In genomic region chr2:29771611-29772461, GRCm38 (mm10) we compare ENCODE assay signal across 17 mouse cellular contexts. TPM values are rescaled to one million over a fixed set of nuclear protein-coding genes. Genes with fewer than 3 reads are reported as not detected.
A peak's percentile ranks its signal among the peaks of the same experiment; 100 is the strongest.
DNase-seq lines count a peak whose midpoint lies in the region; ATAC-seq and TF ChIP-seq lines count a peak whose summit lies in the region.
"Had no signal": no experiment of that assay in that cellular context is flagged by ENCODE, and none has a peak within 500 bp of the region (broad histone marks: within the 10 kb centered on the region; RNA-seq: fewer than 3 reads in every experiment).

No protein-coding gene starts in this region.

- H3K36me3 ChIP-seq in liver, adult 2 months (ENCODE audit: control insufficient read depth, insufficient read depth, low read length), result no peaks in the 10 kb centered on the region; the same call in 1 of the 2 replicates
- H3K36me3 ChIP-seq in thymus, adult 2 months (ENCODE audit: control insufficient read depth, insufficient read depth, low read length), result peaks cover 4% of the 10 kb centered on the region; the same call in 1 of the 2 replicates

- no peaks in the 10 kb centered on the region for H3K27me3 ChIP-seq in liver, adult 2 months (ENCODE audit: control insufficient read depth, insufficient read depth, low read length)
- H3K27me3 ChIP-seq in thymus, adult 2 months (ENCODE audit: control insufficient read depth, insufficient read depth, low read length), result no peaks in the 10 kb centered on the region; the same call in 1 of the 2 replicates
- H3K27me3 ChIP-seq: hindbrain, embryonic 13.5 days; neural tube, embryonic 12.5 days had no signal

- WGBS in liver, adult 2 months, result 24% methylated on average over 8 of the region's 8 CpGs
- WGBS in thymus, adult 2 months, result 85% methylated on average over 8 of the region's 8 CpGs

- H3K4me1 ChIP-seq in liver, adult 2 months (ENCODE audit: control insufficient read depth, insufficient read depth, low read length), result peaks cover 10% of the 10 kb centered on the region
- no peaks in the 10 kb centered on the region for H3K4me1 ChIP-seq in thymus, adult 2 months (replicated peaks; ENCODE audit: control insufficient read depth, insufficient read depth, low read length)
- H3K4me1 ChIP-seq: hindbrain, embryonic 13.5 days; neural tube, embryonic 12.5 days had no signal

- no peak overlapping the region for H3K9ac ChIP-seq in liver, adult 2 months (ENCODE audit: low read depth, low read length)
- H3K9ac ChIP-seq: hindbrain, embryonic 13.5 days; neural tube, embryonic 12.5 days had no signal

- peak; percentile 92 for ATAC-seq in monocyte, adult 5-6 weeks (replicated peaks; ENCODE audit: insufficient number of reproducible peaks, low FRiP score, low TSS enrichment, poor library complexity, severe bottlenecking)
- ATAC-seq: forebrain, embryonic 14.5 days had no signal

- no peaks in the 10 kb centered on the region for H3K79me2 ChIP-seq in liver, adult 2 months (ENCODE audit: control insufficient read depth, insufficient read depth, low read length)

- TF ChIP-seq POLR2A in liver, adult 2 months (IDR thresholded peaks at IDR 0.05; ENCODE audit: extremely low read depth, insufficient read depth, low read length), result no peak
- no peak for TF ChIP-seq POLR2A in thymus, adult 2 months (IDR thresholded peaks at IDR 0.05; ENCODE audit: control insufficient read depth, extremely low read depth, insufficient read depth, low read length, poor library complexity)

- TF ChIP-seq CTCF in liver, adult 2 months (IDR thresholded peaks at IDR 0.05; ENCODE audit: low read depth, low read length), result no peak
- TF ChIP-seq CTCF in thymus, adult 2 months (IDR thresholded peaks at IDR 0.05; ENCODE audit: borderline replicate concordance, control insufficient read depth, extremely low read depth, insufficient read depth, low read length, poor library complexity), result no peak

- peak overlapping the region; percentile 17 for H3K27ac ChIP-seq in liver, adult 2 months (replicated peaks; ENCODE audit: insufficient read depth, low read depth, low read length)
- no peak overlapping the region for H3K27ac ChIP-seq in thymus, adult 2 months (ENCODE audit: control insufficient read depth, insufficient read depth, low read length)
- H3K27ac ChIP-seq: hindbrain, embryonic 13.5 days; kidney, postnatal 0 days; left cerebral cortex, adult 2 months; neural tube, embryonic 12.5 days had no signal

- H3K4me3 ChIP-seq in liver, adult 2 months (ENCODE audit: insufficient read depth, low read depth, low read length), result no peak overlapping the region
- no peak overlapping the region for H3K4me3 ChIP-seq in thymus, adult 2 months (ENCODE audit: control insufficient read depth, insufficient read depth, low read length)
- H3K4me3 ChIP-seq: hindbrain, embryonic 13.5 days; left cerebral cortex, adult 2 months; neural tube, embryonic 12.5 days had no signal

- DNase-seq in liver, adult 2 months (ENCODE audit: extremely low read depth, low read depth, low spot score), result peak; percentile 84
- no peak for DNase-seq in liver
- DNase-seq in adrenal gland, adult (ENCODE audit: inconsistent age in 2 of 2, low spot score in 1 of 2), result peak; percentile 70 to 89
- DNase-seq in fat pad, adult 2 months (ENCODE audit: extremely low read depth, low read depth, low spot score), result peak; percentile 99
- DNase-seq in cerebellum, postnatal 10 days, result no peak
- DNase-seq in retina, postnatal 1 day, result no peak
- DNase-seq in thymus, adult 2 months, result no peak
- DNase-seq: B cell, adult 2 months; thymus, postnatal 36 days had no signal

RNA-seq across cellular contexts. Expression of gene Gm13547, which starts 12.7 kb away (rescaled TPM):
- total RNA-seq in liver, adult 2 months (2014; rRNA removed), result not detected in 2 replicates
- polyA plus RNA-seq in liver, adult 2 months (2012; rRNA removed), result not detected in 2 replicates
- total RNA-seq in monocyte, adult 5-6 weeks (2017), result 3.0 TPM in 1 of 3 replicates, not detected in the others
- not detected in 2 replicates for polyA plus RNA-seq in thymus, adult 2 months (2012; rRNA removed)
- total RNA-seq: heart, adult 8-10 months; left cerebral cortex, adult 2 months had no signal
- polyA plus RNA-seq: forebrain, embryonic 14.5 days; hindbrain, embryonic 13.5 days; kidney, postnatal 0 days; lung, embryonic 16.5 days had no signal

RNA-seq across cellular contexts. Expression of gene Coq4, which starts 15.5 kb away (rescaled TPM):
- total RNA-seq in liver, adult 2 months (2014; rRNA removed), result 7.8 and 10.0 TPM in 2 replicates
- polyA plus RNA-seq in liver, adult 2 months (2012; rRNA removed), result 37.6 and 48.2 TPM in 2 replicates
- total RNA-seq in monocyte, adult 5-6 weeks (2017), result 1.8 to 11.1 TPM in 2 of 3 replicates, not detected in the other
- polyA plus RNA-seq in thymus, adult 2 months (2012; rRNA removed), result 49.0 and 83.9 TPM in 2 replicates

RNA-seq across cellular contexts. Expression of gene Trub2, which starts 16.5 kb away (rescaled TPM):
- 9.0 and 10.2 TPM in 2 replicates for total RNA-seq in liver, adult 2 months (2014; rRNA removed)
- polyA plus RNA-seq in liver, adult 2 months (2012; rRNA removed), result 13.5 and 19.7 TPM in 2 replicates
- 17.7 to 41.0 TPM (median 28.7 TPM) in 3 replicates for total RNA-seq in monocyte, adult 5-6 weeks (2017)
- polyA plus RNA-seq in thymus, adult 2 months (2012; rRNA removed), result 61.1 and 70.5 TPM in 2 replicates

RNA-seq across cellular contexts. Expression of gene Gm13420, which starts 20.4 kb away (rescaled TPM):
- total RNA-seq in liver, adult 2 months (2014; rRNA removed), result 0.13 and 0.18 TPM in 2 replicates
- 0.35 and 0.86 TPM in 2 replicates for polyA plus RNA-seq in liver, adult 2 months (2012; rRNA removed)
- total RNA-seq in monocyte, adult 5-6 weeks (2017), result 0.68 TPM in 1 of 3 replicates, not detected in the others
- polyA plus RNA-seq in thymus, adult 2 months (2012; rRNA removed), result 0.15 and 0.34 TPM in 2 replicates
- total RNA-seq: heart, adult 8-10 months had no signal
- polyA plus RNA-seq: forebrain, embryonic 14.5 days; hindbrain, embryonic 13.5 days; neural tube, embryonic 12.5 days had no signal

RNA-seq across cellular contexts. Expression of gene Slc27a4, which starts 30.6 kb away (rescaled TPM):
- total RNA-seq in liver, adult 2 months (2014; rRNA removed), result 9.2 and 13.8 TPM in 2 replicates
- 29.4 and 31.5 TPM in 2 replicates for polyA plus RNA-seq in liver, adult 2 months (2012; rRNA removed)
- 7.7 to 10.9 TPM (median 8.0 TPM) in 3 replicates for total RNA-seq in monocyte, adult 5-6 weeks (2017)
- 34.7 and 35.8 TPM in 2 replicates for polyA plus RNA-seq in thymus, adult 2 months (2012; rRNA removed)

Comparison
In these comparisons a context has a peak if more than half of its experiments do, and no peak if none do; other contexts are left out.
1. DNase-seq: peak in liver, adult 2 months (single experiment), adrenal gland, adult (2 of 2) and fat pad, adult 2 months (single experiment); none in liver (single experiment), cerebellum, postnatal 10 days (0 of 2), retina, postnatal 1 day (single experiment) and thymus, adult 2 months (single experiment).